ENCODE assay signal across 16 mouse cellular contexts in the genomic region with DNA sequence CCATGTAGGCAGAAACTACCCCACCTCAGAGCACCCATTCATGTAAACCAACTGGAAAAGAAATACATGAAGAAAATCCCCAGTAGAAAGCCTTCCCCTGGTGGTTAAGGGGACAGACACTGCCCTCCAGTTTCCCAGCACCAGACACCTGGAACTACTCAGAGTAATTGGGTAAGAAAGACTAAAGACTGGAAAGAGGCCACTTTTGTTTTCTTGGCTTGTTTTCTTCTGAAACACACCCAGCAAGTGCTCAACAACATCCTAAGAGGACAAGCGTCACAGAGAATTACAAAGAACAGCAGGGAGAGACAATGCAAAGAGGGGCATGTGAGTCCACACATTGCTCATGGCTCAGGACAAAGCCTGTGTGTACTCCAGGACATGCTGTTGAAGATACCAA.
"Had no signal": no experiment of that assay in that cellular context is flagged by ENCODE, and none has a peak within 500 bp of the region (broad histone marks: within the 10 kb centered on the region; RNA-seq: fewer than 3 reads in every experiment).

No protein-coding gene starts in this region.

- H3K4me1 ChIP-seq: liver, embryonic 13.5 days; megakaryocyte, embryonic 14.5 days; stomach, embryonic 15.5 days had no signal

- DNase-seq: kidney, adult 8-10 months; kidney, postnatal 36 days; liver; liver, embryonic 13.5 days; liver, postnatal 0 days; right cerebral cortex, postnatal 14 days; thymus, adult 2 months; thymus, postnatal 25 days had no signal

- ATAC-seq: liver, postnatal 0 days; midbrain, embryonic 16.5 days had no signal

- H3K4me2 ChIP-seq: limb, embryonic 12.5 days; liver, embryonic 13.5 days; midbrain, embryonic 11.5 days; neural tube, embryonic 13.5 days; stomach, embryonic 15.5 days had no signal

- H3K27me3 ChIP-seq: limb, embryonic 12.5 days; liver, embryonic 13.5 days; megakaryocyte, embryonic 14.5 days; neural tube, embryonic 13.5 days; stomach, embryonic 15.5 days had no signal

- H3K27ac ChIP-seq: kidney, postnatal 0 days; limb, embryonic 12.5 days; liver, embryonic 13.5 days; macrophage; neural tube, embryonic 13.5 days; stomach, embryonic 15.5 days had no signal

- H3K9ac ChIP-seq: limb, embryonic 12.5 days; liver, embryonic 13.5 days; liver, postnatal 0 days; neural tube, embryonic 13.5 days; stomach, embryonic 15.5 days had no signal

- H3K9me3 ChIP-seq: limb, embryonic 12.5 days; liver, embryonic 13.5 days; neural tube, embryonic 13.5 days; stomach, embryonic 15.5 days had no signal

- H3K36me3 ChIP-seq: liver, embryonic 13.5 days; stomach, embryonic 15.5 days had no signal

- H3K4me3 ChIP-seq: limb, embryonic 12.5 days; liver, embryonic 13.5 days; megakaryocyte, embryonic 14.5 days; neural tube, embryonic 13.5 days; stomach, embryonic 15.5 days had no signal
